Mouse (Mus musculus) limb, embryonic 14.5 days (tissue): ENCODE measurements at regions not wholly inside any gene's neighbourhood (a gene's known extent, or its start where the extent isn't known, plus 50 kb on each side); places are given as distances from the start of the nearest gene placed in this dataset.

Experiments used
- ATAC-seq: fragments of 200-750 bp; cut with Nextera tagmentation; 2 replicates; pipeline ENCODE4 v1.8.0; 2017; ENCODE audit warnings: low read depth, moderate number of reproducible peaks, moderate TSS enrichment; ENCODE audit not compliant: low FRiP score
- DNase-seq: peaks from one replicate; pipeline ENCODE4 v3.0.0-alpha.2; 2015; ENCODE audit warnings: low spot score
- H3K27ac ChIP-seq: fragments of 300-500 bp; sonication (generic); replicated peaks from 2 replicates; pipeline ENCODE4 v1.5.1; 2014; ENCODE audit warnings: low read depth, mild to moderate bottlenecking, low read length, moderate library complexity, mixed read lengths
- H3K27me3 ChIP-seq: fragments of 300-500 bp; sonication (generic); 2 replicates; pipeline ENCODE4 v1.6.1; 2014; ENCODE audit warnings: low read length, mixed read lengths; ENCODE audit not compliant: control insufficient read depth, insufficient read depth
- H3K36me3 ChIP-seq: fragments of 300-500 bp; sonication (generic); 2 replicates; pipeline ENCODE4 v1.6.1; 2014; ENCODE audit warnings: mild to moderate bottlenecking, low read length, moderate library complexity, mixed read lengths; ENCODE audit not compliant: control insufficient read depth, insufficient read depth
- H3K4me1 ChIP-seq: fragments of 300-500 bp; sonication (generic); 2 replicates; pipeline ENCODE4 v1.6.1; 2014; ENCODE audit warnings: antibody characterized with exemption, low read length, mixed read lengths; ENCODE audit not compliant: control insufficient read depth, insufficient read depth
- H3K4me2 ChIP-seq: fragments of 300-500 bp; sonication (generic); replicated peaks from 2 replicates; pipeline ENCODE4 v1.6.1; 2014; ENCODE audit warnings: low read depth, mild to moderate bottlenecking, low read length, moderate library complexity; ENCODE audit not compliant: severe bottlenecking
- H3K4me3 ChIP-seq: fragments of 300-500 bp; sonication (generic); replicated peaks from 2 replicates; pipeline ENCODE4 v1.5.1; 2014; ENCODE audit warnings: low read length
- H3K9ac ChIP-seq: fragments of 300-500 bp; sonication (generic); 2 replicates; pipeline ENCODE4 v1.6.1; 2014; ENCODE audit warnings: mild to moderate bottlenecking, low read depth, low read length, moderate library complexity; ENCODE audit not compliant: severe bottlenecking
- H3K9me3 ChIP-seq: fragments of 300-500 bp; sonication (generic); 2 replicates; pipeline ENCODE4 v1.6.1; 2016; ENCODE audit warnings: low read length; ENCODE audit not compliant: control insufficient read depth
- POLR2A ChIP-seq: fragments of 200-500 bp; IDR thresholded peaks from 2 replicates; pipeline ENCODE4 v1.8.0; 2012; ENCODE audit warnings: inconsistent platforms, mild to moderate bottlenecking, moderate library complexity, borderline replicate concordance; ENCODE audit not compliant: insufficient read depth, insufficient read length; ENCODE audit errors: extremely low read depth
- WGBS: fragments of 180-500 bp; shearing (Covaris S2); extraction: QIAGEN DNeasy Blood & Tissue Kit; methylation state at CpG from one replicate; pipeline ENCODE4 v1.1.7; 2014; 5-methylcytosine and 5-hydroxymethylcytosine counted together

DNA sequence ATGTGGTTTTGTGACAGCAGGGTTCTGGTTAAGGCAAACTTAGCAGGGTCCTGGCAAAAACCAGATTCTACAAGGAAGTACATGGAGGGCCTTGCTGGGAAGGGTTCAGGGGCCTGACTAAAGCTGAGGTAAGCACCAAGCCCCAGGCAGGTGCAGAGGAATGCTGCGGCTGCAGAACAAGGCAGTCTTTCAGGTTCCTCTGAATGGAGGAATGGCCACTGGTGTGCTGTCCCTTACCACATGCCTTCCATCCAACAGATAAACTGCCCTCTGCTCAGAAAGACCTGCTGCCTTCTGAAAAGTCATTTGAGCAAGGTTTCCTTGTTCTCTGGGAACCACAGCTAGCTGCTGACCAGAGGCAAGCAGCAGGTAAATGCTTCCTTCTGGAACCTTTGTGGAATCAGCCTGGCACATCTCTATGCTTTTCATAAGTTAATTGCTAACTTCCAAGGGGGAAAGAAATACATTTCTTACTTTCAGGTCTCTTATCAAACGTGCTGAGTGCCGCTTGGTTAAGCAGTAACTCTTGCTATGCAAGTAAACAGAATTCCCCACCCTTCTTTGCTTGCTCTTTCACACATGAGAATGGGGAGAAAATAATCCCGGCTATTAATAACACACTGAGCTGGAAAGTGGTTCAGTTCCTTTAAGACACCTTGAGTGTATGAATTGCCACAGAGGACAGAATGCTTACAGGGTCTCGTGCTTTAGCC is 105.5 kb downstream of the Fgf9 start:
- ATAC-seq, result no peak

DNA sequence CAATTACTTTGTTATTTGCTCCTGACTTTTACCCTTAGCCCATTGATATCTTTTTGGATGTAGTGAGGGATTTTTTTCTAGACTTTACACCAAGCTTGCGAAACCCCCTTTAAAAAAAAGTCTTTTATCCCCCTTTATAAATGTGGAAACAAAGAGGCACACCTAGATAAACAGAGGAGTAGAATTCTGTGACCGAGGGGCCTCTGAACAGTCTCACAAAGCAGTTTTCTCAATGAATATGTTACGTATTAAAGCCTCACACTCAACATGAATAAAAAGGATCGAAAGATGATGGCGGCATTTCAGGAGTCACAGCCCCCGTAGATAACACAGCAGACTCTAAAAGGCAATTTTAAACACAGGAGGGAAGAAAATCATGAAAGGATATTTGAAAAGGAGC is 104.2 kb downstream of the Fgf9 start:
- no peaks in the 10 kb centered on the region for H3K27me3 ChIP-seq
- no peaks in the 10 kb centered on the region; the same call in 1 of the 2 replicates for H3K9me3 ChIP-seq
- 84% methylated on average over 6 of the region's 6 CpGs for WGBS
- DNase-seq, result no peak
- H3K4me3 ChIP-seq, result no peak overlapping the region
- H3K36me3 ChIP-seq, result no peaks in the 10 kb centered on the region
- H3K27ac ChIP-seq, result no peak overlapping the region
- no peak overlapping the region for H3K9ac ChIP-seq
- ATAC-seq, result no peak
- H3K4me2 ChIP-seq, result no peak overlapping the region
- peaks cover 9% of the 10 kb centered on the region; the same call in 1 of the 2 replicates for H3K4me1 ChIP-seq
- TF ChIP-seq POLR2A, result no peak

More for the DNA sequence above, 105.5 kb downstream of the Fgf9 start:
- no peak for DNase-seq
- WGBS, result 81% methylated on average over 5 of the region's 5 CpGs
- Histone ChIP-seq H3K4me1 (peaks cover 9% of the 10 kb centered on the region; the same call in 1 of the 2 replicates), H3K36me3 (no peaks in the 10 kb centered on the region), H3K4me2 (no peak overlapping the region), H3K9ac (no peak overlapping the region), H3K4me3 (no peak overlapping the region), H3K9me3 (no peaks in the 10 kb centered on the region; the same call in 1 of the 2 replicates), H3K27ac (no peak overlapping the region), H3K27me3 (no peaks in the 10 kb centered on the region)
- TF ChIP-seq POLR2A, result no peak

DNA sequence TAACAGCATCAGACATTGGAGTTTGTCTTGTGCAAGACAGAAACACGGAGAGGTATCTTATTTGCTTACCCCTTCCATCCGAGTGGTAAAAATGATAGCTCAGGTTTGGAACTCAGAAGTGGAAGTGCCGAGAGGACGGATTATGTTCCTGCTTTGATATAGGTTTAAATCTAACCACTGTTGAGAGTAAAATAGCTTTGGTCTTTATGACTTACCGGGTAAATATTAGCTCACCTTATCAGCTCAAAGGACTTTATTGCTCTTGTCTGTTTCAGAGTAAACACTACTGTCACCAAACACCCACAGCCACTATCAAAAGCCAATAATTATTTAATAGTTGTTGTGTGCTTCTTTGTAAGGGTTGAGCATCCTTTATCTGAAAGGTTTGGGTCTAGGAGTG is 98.6 kb downstream of the Fgf9 start:
- Histone ChIP-seq H3K9me3 (no peaks in the 10 kb centered on the region), H3K4me3 (no peak overlapping the region), H3K27me3 (no peaks in the 10 kb centered on the region), H3K9ac (no peak overlapping the region), H3K36me3 (no peaks in the 10 kb centered on the region), H3K4me1 (no peaks in the 10 kb centered on the region), H3K4me2 (no peak overlapping the region), H3K27ac (no peak overlapping the region)
- TF ChIP-seq POLR2A, result no peak
- WGBS, result 64% methylated on average over 5 of the region's 5 CpGs
- ATAC-seq (no peak), DNase-seq (no peak)
